Mouse (Mus musculus) hindbrain, embryonic 10.5 days (tissue): ENCODE results near the gene Arhgap19. TPM values are rescaled to one million over a fixed set of nuclear protein-coding genes. Genes with fewer than 3 reads are reported as not detected.

Source experiments
- DNase-seq: peaks from one replicate; pipeline ENCODE4 v3.0.0-alpha.2; 2017; ENCODE audit warnings: low spot score
- H3K27ac ChIP-seq: fragments of 300-500 bp; sonication (generic); 2 replicates; pipeline ENCODE4 v1.5.1; 2016; ENCODE audit warnings: mild to moderate bottlenecking, moderate library complexity
- H3K27me3 ChIP-seq: fragments of 300-500 bp; sonication (generic); 2 replicates; pipeline ENCODE4 v1.6.1; 2016; ENCODE audit warnings: mild to moderate bottlenecking; ENCODE audit not compliant: poor library complexity, insufficient read depth, severe bottlenecking
- H3K36me3 ChIP-seq: fragments of 300-500 bp; sonication (generic); 2 replicates; pipeline ENCODE4 v1.6.1; 2016; ENCODE audit warnings: mild to moderate bottlenecking, moderate library complexity
- H3K4me1 ChIP-seq: fragments of 300-500 bp; sonication (generic); replicated peaks from 2 replicates; pipeline ENCODE4 v1.6.1; 2016; ENCODE audit warnings: mild to moderate bottlenecking
- H3K4me3 ChIP-seq: fragments of 300-500 bp; sonication (generic); 2 replicates; pipeline ENCODE4 v1.5.1; 2016; ENCODE audit warnings: mild to moderate bottlenecking, moderate library complexity
- H3K9me3 ChIP-seq: fragments of 300-500 bp; sonication (generic); 2 replicates; pipeline ENCODE4 v1.6.1; 2016; ENCODE audit warnings: mild to moderate bottlenecking, moderate library complexity
- WGBS: fragments of 180-500 bp; shearing (Covaris S2); methylation state at CpG from one replicate; pipeline ENCODE4 v1.1.7; 2016; 5-methylcytosine and 5-hydroxymethylcytosine counted together
- polyA plus RNA-seq: library from polyadenylated mRNA; unstranded; fragments of >200 nt; fragmentation: Nextera tagmentation; extraction: Ambion mirVana; gene quantifications from 2 replicates; pipeline ENCODE4 v1.2.1, GENCODE M21; 2016

Arhgap19 gene
- polyA plus RNA-seq, 1 experiment from 2014 or later, result 27.9 TPM

DNA sequence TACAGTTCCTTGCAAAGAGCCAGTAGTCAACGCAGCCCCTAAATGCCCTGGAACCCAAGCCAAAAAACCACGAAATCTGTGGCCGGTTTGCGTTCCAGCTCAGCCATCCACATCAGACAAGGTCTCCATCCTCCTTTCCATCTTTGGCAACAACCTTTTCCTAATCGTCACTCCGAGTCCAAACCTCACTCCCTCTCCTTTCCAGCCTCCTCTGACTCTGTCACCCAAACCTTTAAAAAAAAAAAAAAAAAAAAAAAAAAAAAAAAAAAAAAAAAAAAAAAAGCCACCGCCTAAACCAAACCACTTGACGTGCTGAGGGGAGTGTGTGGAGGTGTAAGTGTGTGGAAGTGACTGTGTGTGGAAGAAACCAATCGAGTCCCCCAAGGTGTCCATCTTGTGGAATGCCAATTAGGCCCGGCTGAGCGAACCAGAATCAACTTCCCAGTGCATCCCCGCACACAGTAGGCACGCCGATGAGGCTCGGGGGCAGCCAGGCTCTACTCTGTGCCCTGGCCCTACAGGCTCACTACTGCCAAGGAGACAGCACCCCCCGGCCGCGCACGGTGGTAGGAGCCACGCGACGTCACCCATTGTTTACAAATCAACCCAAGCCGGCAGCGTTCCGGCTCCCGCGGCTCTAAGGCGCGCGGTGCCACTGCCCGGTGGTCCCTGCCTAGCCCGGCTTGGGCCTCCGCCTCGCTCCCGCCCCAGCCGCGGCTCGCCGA lies 27.7 kb upstream of the Arhgap19 start, which contains the start of gene Frat1:
Gene Frat1, plus strand, starts transcription at position 590 of the 725 bp plus-strand sequence.
- H3K4me3 ChIP-seq, result peak within 1 kb of the TSS; percentile 85
- H3K36me3 ChIP-seq, result no peaks in the 10 kb centered on the region
- whole genome bisulfite sequencing, result under 1% methylated on average over 39 of the region's 39 CpGs
- H3K27me3 ChIP-seq, result peaks cover 25% of the 10 kb centered on the region
- H3K4me1 ChIP-seq, result peaks cover 39% of the 10 kb centered on the region
- peak within 1 kb of the TSS; percentile 96 for H3K27ac ChIP-seq
- peak; percentile 95 for DNase-seq
- no peaks in the 10 kb centered on the region for H3K9me3 ChIP-seq

DNA sequence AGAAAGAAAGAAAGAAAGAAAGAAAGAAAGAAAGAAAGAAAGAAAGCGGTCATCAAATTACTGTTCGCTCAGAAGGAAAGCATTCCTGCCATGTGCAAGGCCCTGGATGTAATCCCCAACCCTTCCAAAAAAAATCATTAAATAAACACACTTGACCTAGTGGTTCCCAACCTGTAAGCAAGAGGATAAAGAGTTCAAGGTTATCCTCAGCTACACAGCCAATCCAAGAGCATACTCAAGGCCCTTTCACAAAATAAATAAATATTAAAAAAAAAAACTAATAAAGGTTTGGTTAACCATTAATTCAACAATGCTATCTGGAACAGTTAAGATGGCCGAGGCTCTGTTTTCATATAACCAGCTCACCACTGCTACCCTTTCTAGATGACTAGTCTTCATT lies 27.1 kb upstream of the Arhgap19 start:
- 70% methylated on average over 3 of the region's 3 CpGs for WGBS
- Histone ChIP-seq H3K4me3 (peak overlapping the region; percentile 85), H3K4me1 (peaks cover 39% of the 10 kb centered on the region), H3K9me3 (no peaks in the 10 kb centered on the region), H3K27ac (peak overlapping the region; percentile 96), H3K36me3 (no peaks in the 10 kb centered on the region), H3K27me3 (peaks cover 25% of the 10 kb centered on the region)
- no peak for DNase-seq

DNA sequence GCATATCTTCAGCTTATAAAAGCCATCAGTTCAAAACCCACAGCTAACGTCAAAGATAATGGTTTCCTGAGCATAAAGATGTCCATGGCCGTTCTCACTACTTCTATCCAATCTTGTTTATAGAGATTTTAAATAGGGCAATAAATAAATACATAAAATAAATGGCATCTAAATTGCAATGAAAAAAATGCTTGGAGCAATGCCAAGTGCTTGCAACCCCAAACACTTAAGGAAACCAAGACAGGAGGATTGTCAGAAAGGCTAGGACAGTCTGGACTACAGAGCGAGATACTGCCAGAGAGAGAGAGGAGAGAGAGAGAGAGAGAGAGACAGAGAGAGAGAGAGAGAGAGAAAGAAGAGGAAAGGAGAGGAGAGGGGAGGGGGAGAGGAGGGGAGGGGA lies 24.7 kb upstream of the Arhgap19 start:
- H3K27ac ChIP-seq, result no peak overlapping the region
- H3K27me3 ChIP-seq, result peaks cover 3% of the 10 kb centered on the region; the same call in 1 of the 2 replicates
- WGBS, result 90% methylated on average over 3 of the region's 3 CpGs
- H3K4me1 ChIP-seq, result peaks cover 20% of the 10 kb centered on the region
- H3K36me3 ChIP-seq, result no peaks in the 10 kb centered on the region
- no peaks in the 10 kb centered on the region for H3K9me3 ChIP-seq
- no peak for DNase-seq
- H3K4me3 ChIP-seq, result no peak overlapping the region

DNA sequence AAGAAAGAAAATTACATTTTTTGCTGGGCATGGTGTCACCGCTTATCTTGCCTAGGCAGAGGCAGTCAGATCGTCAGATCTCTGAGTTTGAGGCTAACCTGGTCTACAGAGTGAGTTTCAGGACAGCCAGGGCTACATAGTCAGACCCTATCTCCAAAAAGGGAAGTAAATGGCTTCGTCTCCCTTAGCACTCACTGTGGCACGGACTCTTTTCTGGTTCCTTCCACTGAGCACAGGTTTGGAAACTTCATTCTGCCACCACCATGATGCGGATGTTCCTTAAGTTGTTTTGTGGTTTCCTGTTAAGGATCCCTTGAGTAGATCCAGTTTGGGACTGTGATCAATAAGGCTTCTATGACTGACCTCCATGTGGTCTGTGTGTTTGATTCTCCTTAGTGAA lies 23.1 kb upstream of the Arhgap19 start:
- H3K4me3 ChIP-seq, result no peak overlapping the region
- H3K27me3 ChIP-seq, result peaks cover 3% of the 10 kb centered on the region; the same call in 1 of the 2 replicates
- H3K36me3 ChIP-seq, result no peaks in the 10 kb centered on the region
- H3K4me1 ChIP-seq, result peaks cover 17% of the 10 kb centered on the region
- WGBS, result 86% methylated on average over 5 of the region's 5 CpGs
- H3K27ac ChIP-seq, result no peak overlapping the region
- no peak for DNase-seq
- no peaks in the 10 kb centered on the region for H3K9me3 ChIP-seq

DNA sequence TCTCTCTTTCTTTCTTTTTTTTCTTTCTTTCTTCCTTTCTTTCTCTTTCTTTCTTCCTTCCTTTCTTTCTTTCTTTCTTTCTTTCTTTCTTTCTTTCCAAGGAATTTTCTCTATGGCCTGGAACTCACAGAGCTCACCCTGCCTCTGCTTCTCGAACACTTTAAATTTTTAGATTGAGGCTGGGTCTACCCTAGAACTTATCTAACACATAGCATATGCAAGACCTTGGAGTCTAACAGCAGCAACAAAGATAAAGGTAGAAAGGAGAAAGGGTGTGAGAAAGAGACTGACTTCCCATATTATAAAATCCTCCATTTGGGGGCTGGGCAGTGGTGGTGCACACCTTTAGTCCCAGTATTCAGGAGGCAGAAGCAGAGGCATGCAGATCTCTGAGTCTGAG lies 20.7 kb upstream of the Arhgap19 start:
- no peaks in the 10 kb centered on the region for H3K36me3 ChIP-seq
- no peak overlapping the region for H3K27ac ChIP-seq
- peaks cover 13% of the 10 kb centered on the region for H3K4me1 ChIP-seq
- peaks cover 3% of the 10 kb centered on the region; the same call in 1 of the 2 replicates for H3K27me3 ChIP-seq
- no peaks in the 10 kb centered on the region for H3K9me3 ChIP-seq
- DNase-seq, result no peak
- WGBS, result 84% methylated on average over 1 of the region's 1 CpGs
- H3K4me3 ChIP-seq, result no peak overlapping the region

DNA sequence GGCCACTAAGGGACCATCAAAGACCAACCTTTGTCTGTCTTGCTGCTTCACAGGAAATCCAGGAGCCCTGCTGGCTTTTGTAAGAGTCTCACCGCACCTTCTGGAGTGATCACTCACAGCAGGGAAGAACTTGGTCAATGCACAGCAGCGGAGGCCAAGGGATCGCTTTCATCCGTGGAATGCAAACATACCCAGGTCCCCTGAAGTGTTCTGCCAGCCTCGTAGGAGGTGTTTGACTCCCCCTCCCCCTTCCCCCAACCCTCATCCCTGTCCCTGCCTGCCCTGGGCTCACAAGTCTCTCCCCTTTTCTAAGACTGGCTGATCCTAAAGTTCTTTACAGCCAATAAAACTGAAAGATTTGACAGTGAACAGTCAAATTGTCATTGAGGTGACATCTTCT lies 19.6 kb upstream of the Arhgap19 start:
- Histone ChIP-seq H3K4me1 (peaks cover 19% of the 10 kb centered on the region), H3K36me3 (no peaks in the 10 kb centered on the region), H3K9me3 (no peaks in the 10 kb centered on the region), H3K27me3 (peaks cover 3% of the 10 kb centered on the region; the same call in 1 of the 2 replicates), H3K27ac (peak overlapping the region; percentile 51), H3K4me3 (no peak overlapping the region)
- DNase-seq, result no peak
- WGBS, result 6% methylated on average over 5 of the region's 5 CpGs

DNA sequence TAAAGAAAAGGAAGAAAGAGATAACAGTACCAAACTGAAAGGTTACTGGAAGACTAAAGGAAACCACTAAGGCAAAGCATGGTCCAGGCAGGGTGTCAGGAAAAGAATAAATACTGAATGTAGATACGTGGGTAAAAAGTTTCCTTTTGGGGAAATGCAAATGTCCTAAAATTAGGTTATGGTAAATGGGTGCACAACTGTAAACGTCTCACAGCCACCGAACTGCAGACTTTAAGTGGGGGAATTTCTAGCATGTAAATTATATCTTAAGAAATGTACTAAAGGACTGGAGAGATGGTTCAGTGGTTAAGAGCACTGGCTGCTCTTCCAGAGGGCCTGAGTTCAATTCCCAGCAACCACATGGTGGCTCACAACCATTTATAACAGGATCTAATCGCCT lies 16.9 kb upstream of the Arhgap19 start:
- WGBS, result 87% methylated on average over 4 of the region's 4 CpGs
- Histone ChIP-seq H3K27me3 (peaks cover 3% of the 10 kb centered on the region; the same call in 1 of the 2 replicates), H3K9me3 (no peaks in the 10 kb centered on the region), H3K27ac (no peak overlapping the region), H3K4me3 (no peak overlapping the region), H3K36me3 (no peaks in the 10 kb centered on the region), H3K4me1 (peaks cover 19% of the 10 kb centered on the region)
- no peak for DNase-seq

DNA sequence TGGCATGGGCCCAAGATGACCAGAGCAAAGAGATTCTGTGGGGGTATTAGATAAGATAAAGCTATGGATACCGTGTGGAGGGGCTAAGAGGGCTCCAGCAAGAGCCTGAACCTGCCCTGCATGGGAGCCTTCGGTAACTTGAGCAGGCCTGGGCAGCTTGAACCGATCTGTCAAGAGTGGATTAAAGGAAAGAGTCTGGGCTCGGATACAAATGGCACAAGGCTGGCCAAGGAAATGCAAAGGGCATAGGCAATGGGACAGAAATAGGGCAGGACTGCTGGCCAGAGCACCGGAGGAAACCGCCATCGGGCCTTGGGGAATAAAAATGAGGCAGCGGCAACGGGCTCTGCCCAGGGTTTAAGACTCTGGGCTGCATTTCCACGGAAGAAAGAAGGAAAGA lies 15.5 kb upstream of the Arhgap19 start:
- H3K27ac ChIP-seq, result peak overlapping the region; percentile 62

DNA sequence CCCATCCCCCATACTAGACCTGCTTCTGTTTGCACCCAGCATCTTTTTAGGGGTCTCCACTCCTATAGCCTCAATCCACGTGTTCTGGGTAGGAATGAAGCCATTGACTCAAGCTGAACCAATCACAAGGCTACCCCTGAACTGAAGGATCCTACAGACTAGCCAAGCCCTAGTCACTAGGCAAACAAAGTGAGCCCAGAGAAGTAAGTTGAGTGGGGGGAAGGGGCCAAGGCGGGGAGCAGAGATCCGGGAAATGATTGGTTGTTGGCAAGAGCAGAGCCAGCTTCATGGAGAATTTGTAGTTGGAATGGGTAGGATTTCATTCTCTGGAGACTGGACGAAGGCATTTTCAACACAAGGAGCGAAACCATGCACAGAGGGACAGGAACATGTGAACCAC lies 15.1 kb upstream of the Arhgap19 start:
- no peaks in the 10 kb centered on the region for H3K9me3 ChIP-seq
- DNase-seq, result no peak
- H3K4me3 ChIP-seq, result no peak overlapping the region
- H3K27me3 ChIP-seq, result peaks cover 3% of the 10 kb centered on the region; the same call in 1 of the 2 replicates
- H3K36me3 ChIP-seq, result no peaks in the 10 kb centered on the region
- peak overlapping the region; percentile 62 for H3K27ac ChIP-seq
- peaks cover 19% of the 10 kb centered on the region for H3K4me1 ChIP-seq
- WGBS, result 49% methylated on average over 5 of the region's 5 CpGs

More for the DNA sequence above, 15.5 kb upstream of the Arhgap19 start:
- Histone ChIP-seq H3K4me1 (peaks cover 19% of the 10 kb centered on the region), H3K9me3 (no peaks in the 10 kb centered on the region), H3K27me3 (peaks cover 3% of the 10 kb centered on the region; the same call in 1 of the 2 replicates), H3K4me3 (no peak overlapping the region), H3K36me3 (no peaks in the 10 kb centered on the region)
- 50% methylated on average over 10 of the region's 10 CpGs for WGBS
- no peak for DNase-seq

DNA sequence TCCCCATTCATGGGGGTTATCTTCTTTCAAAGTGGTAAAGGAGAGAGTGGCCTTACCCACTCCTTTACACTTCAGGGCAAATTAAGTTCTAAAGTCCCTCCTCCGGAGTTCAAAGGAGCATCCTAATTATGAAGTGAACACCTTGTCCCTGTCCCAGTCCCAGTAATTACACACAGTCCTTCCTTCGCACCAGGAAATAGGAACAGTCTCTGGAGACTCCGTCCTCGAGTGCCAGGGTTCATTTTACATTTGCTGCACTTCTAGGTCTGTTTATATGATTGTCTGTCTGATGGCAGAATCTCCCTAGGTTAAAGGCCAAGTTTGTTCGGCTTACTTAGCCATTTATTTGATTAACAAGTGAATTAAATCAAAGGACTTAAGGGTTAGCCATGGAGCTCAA lies 14.6 kb upstream of the Arhgap19 start:
- Histone ChIP-seq H3K36me3 (no peaks in the 10 kb centered on the region), H3K4me3 (no peak overlapping the region), H3K4me1 (peaks cover 16% of the 10 kb centered on the region), H3K27ac (no peak overlapping the region), H3K9me3 (no peaks in the 10 kb centered on the region), H3K27me3 (peaks cover 3% of the 10 kb centered on the region; the same call in 1 of the 2 replicates)
- 77% methylated on average over 5 of the region's 5 CpGs for WGBS
- no peak for DNase-seq

DNA sequence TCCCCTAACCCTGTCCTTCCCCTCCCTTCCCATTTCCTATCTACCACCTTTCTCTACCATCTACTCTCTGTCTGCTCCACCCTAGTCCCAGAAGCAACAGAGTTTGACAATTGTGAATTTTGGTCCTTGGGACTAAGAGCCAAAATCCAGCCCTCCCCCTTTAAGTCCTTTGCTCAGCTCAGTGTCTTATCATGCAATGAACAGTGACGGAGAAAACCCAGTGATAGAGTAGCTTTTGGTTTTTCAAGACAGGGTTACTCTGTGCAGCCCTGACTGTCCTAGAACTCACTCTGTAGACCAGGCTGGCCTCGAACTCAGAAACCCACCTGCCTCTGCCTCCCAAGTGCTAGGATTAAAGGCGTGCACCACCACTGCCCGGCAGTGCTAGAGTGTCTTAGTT lies 11.5 kb upstream of the Arhgap19 start:
- WGBS, result 92% methylated on average over 4 of the region's 4 CpGs
- peaks cover 10% of the 10 kb centered on the region for H3K4me1 ChIP-seq
- H3K27ac ChIP-seq, result no peak overlapping the region
- no peak for DNase-seq
- no peaks in the 10 kb centered on the region for H3K27me3 ChIP-seq
- H3K4me3 ChIP-seq, result no peak overlapping the region
- H3K36me3 ChIP-seq, result no peaks in the 10 kb centered on the region
- no peaks in the 10 kb centered on the region for H3K9me3 ChIP-seq

DNA sequence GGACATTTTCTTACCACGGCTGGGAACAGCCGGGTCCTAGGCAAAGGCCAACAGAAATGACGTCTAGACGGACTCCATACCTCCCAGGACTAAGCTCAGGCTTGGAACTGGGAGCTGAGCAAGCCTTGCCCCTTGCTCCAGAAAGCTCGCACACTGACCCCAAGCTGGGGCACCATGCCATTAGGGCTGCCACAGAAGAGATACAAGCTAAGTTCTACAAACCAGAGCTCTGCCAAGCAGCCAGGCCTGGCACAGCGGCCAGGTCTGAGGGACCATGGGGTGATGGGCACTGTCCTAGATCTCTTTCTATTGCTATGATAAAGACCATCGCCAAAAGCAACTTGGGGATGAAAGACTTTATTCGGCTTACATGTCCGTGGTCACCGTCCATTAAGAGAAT lies 10.7 kb upstream of the Arhgap19 start:
- no peak overlapping the region for H3K27ac ChIP-seq
- WGBS, result 91% methylated on average over 10 of the region's 10 CpGs
- peaks cover 9% of the 10 kb centered on the region for H3K4me1 ChIP-seq
- no peaks in the 10 kb centered on the region for H3K9me3 ChIP-seq
- no peak for DNase-seq
- no peaks in the 10 kb centered on the region for H3K36me3 ChIP-seq
- H3K27me3 ChIP-seq, result no peaks in the 10 kb centered on the region
- no peak overlapping the region for H3K4me3 ChIP-seq

DNA sequence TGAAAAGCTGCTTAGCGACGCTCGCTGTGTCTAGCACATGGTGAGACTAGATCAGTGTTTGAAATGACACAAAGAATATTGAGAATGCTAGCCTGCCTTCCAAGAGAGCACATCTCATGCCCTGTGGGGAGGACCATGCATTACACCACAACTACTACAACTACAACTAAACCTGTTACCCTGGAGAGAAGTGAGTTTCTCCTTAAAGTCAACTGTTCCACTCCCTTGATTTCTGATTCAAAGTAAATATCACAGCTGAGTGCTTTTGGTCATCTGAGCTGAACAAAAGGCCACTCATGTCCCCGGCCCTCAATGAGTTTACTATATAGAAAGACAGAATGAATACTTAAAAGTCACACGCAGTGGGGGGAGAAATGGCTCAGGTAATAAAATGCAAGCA lies 8.2 kb upstream of the Arhgap19 start:
- no peak for DNase-seq
- Histone ChIP-seq H3K4me1 (0 out of 2 replicates have a peak, but pooled peaks cover 4% of the 10 kb centered on the region), H3K9me3 (peaks cover 7% of the 10 kb centered on the region), H3K27ac (no peak overlapping the region), H3K4me3 (no peak overlapping the region), H3K36me3 (no peaks in the 10 kb centered on the region), H3K27me3 (no peaks in the 10 kb centered on the region)
- 82% methylated on average over 5 of the region's 5 CpGs for WGBS
